Comparison of ENCODE assay signal across 18 mouse cellular contexts in genomic region chr12:112768166-112768565, GRCm38 (mm10).
"Had no signal": no experiment of that assay in that cellular context is flagged by ENCODE, and none has a peak within 500 bp of the region (broad histone marks: within the 10 kb centered on the region; RNA-seq: fewer than 3 reads in every experiment).

No protein-coding gene starts in this region.

- H3K27ac ChIP-seq: kidney, postnatal 0 days; layer of hippocampus, adult 2 months; limb, embryonic 12.5 days; limb, embryonic 15.5 days; liver, embryonic 14.5 days; macrophage; midbrain, embryonic 12.5 days; midbrain, embryonic 15.5 days; stomach, embryonic 15.5 days had no signal

- H3K9ac ChIP-seq: limb, embryonic 12.5 days; limb, embryonic 15.5 days; liver, embryonic 14.5 days; liver, postnatal 0 days; lung, embryonic 14.5 days; midbrain, embryonic 12.5 days; midbrain, embryonic 15.5 days; stomach, embryonic 15.5 days had no signal

- ATAC-seq: intestine, postnatal 0 days; liver, postnatal 0 days; lung, postnatal 0 days; midbrain, embryonic 15.5 days had no signal

- H3K27me3 ChIP-seq: limb, embryonic 12.5 days; limb, embryonic 15.5 days; midbrain, embryonic 12.5 days; midbrain, embryonic 15.5 days; stomach, embryonic 15.5 days had no signal

- H3K4me3 ChIP-seq: layer of hippocampus, adult 2 months; limb, embryonic 12.5 days; limb, embryonic 15.5 days; midbrain, embryonic 12.5 days; midbrain, embryonic 15.5 days; stomach, embryonic 15.5 days had no signal

- H3K36me3 ChIP-seq: limb, embryonic 12.5 days; limb, embryonic 15.5 days; midbrain, embryonic 12.5 days; midbrain, embryonic 15.5 days; stomach, embryonic 15.5 days had no signal

- H3K4me2 ChIP-seq: limb, embryonic 12.5 days; limb, embryonic 15.5 days; liver, embryonic 11.5 days; lung, embryonic 14.5 days; midbrain, embryonic 12.5 days; midbrain, embryonic 15.5 days; stomach, embryonic 15.5 days had no signal

- H3K9me3 ChIP-seq: limb, embryonic 12.5 days; limb, embryonic 15.5 days; midbrain, embryonic 12.5 days; midbrain, embryonic 15.5 days; stomach, embryonic 15.5 days had no signal

- H3K4me1 ChIP-seq: limb, embryonic 12.5 days; limb, embryonic 15.5 days; midbrain, embryonic 12.5 days; midbrain, embryonic 15.5 days; stomach, embryonic 15.5 days had no signal

- DNase-seq: kidney, adult 2 months; kidney, postnatal 25 days; layer of hippocampus, adult 9-11 months; liver, postnatal 0 days; lung, embryonic 14.5 days; thymus, postnatal 25 days had no signal
